ENCODE assay signal across 9 mouse cellular contexts in the genomic region with DNA sequence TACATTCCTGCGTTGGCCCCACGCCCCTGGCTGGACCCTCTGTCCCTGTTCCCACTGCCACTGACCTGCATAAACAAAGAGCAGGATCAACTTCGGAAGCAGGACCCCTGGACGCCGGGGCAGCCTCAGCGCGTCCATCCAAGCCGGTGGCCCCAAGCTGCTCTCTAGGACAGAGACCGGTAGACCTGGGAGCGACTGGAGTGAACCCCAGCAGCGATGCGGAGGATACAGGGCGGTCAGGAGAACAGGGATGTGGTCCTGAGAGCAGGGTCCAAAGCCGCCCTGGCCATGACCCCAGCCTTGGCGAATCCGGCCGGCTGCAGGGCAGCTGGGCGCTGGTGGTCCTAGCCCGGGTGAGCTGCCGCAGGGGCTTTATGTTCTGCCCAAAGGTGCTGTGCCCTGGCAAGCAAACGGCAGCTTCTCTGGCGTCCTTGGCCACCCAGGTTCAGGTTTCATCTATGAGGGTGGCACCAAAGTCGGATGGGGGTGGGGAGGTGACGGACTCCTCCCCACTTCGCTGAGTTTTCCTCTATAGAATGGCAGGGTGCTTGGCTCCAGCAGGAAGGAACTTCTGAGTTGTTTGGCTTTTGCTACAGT. TPM values are rescaled to one million over a fixed set of nuclear protein-coding genes. Genes with fewer than 3 reads are reported as not detected.
DNase-seq lines count a peak whose midpoint lies in the region; ATAC-seq and TF ChIP-seq lines count a peak whose summit lies in the region.
"Had no signal": no experiment of that assay in that cellular context is flagged by ENCODE, and none has a peak within 500 bp of the region (broad histone marks: within the 10 kb centered on the region; RNA-seq: fewer than 3 reads in every experiment).

No protein-coding gene starts in this region.

- peak overlapping the region; percentile 73 for H3K4me2 ChIP-seq in embryonic facial prominence, embryonic 14.5 days (ENCODE audit: low read depth, low read length)
- peak overlapping the region; percentile 83 for H3K4me2 ChIP-seq in limb, embryonic 12.5 days
- peak overlapping the region; percentile 58 for H3K4me2 ChIP-seq in midbrain, embryonic 12.5 days (replicated peaks)

- no peaks in the 10 kb centered on the region for H3K36me3 ChIP-seq in embryonic facial prominence, embryonic 14.5 days (ENCODE audit: control insufficient read depth, insufficient read depth, low read length)
- no peaks in the 10 kb centered on the region for H3K36me3 ChIP-seq in limb, embryonic 12.5 days
- H3K36me3 ChIP-seq in midbrain, embryonic 12.5 days: no peaks in the 10 kb centered on the region
- H3K36me3 ChIP-seq: G1E had no signal

- ATAC-seq in embryonic facial prominence, embryonic 14.5 days (ENCODE audit: low read depth): peak; percentile 74
- peak; percentile 54; the same call in 1 of the 2 replicates for ATAC-seq in limb, embryonic 12.5 days (ENCODE audit: insufficient number of reproducible peaks, insufficient read depth, low FRiP score, low TSS enrichment, low read depth)
- peak; percentile 68 for ATAC-seq in midbrain, embryonic 12.5 days (ENCODE audit: low FRiP score, low read depth)

- no peak for TF ChIP-seq CTCF in layer of hippocampus, adult 2 months (conservative IDR thresholded peaks at IDR 0.05)

- WGBS in embryonic facial prominence, embryonic 14.5 days: 2% methylated on average over 19 of the region's 25 CpGs
- WGBS in limb, embryonic 12.5 days: under 1% methylated on average over 25 of the region's 25 CpGs
- 1% methylated on average over 25 of the region's 25 CpGs for WGBS in midbrain, embryonic 12.5 days

- H3K9ac ChIP-seq in embryonic facial prominence, embryonic 14.5 days (ENCODE audit: low read depth, low read length): peak overlapping the region; percentile 62
- H3K9ac ChIP-seq in limb, embryonic 12.5 days (replicated peaks): peak overlapping the region; percentile 58
- H3K9ac ChIP-seq in midbrain, embryonic 12.5 days (replicated peaks): peak overlapping the region; percentile 52

- H3K4me1 ChIP-seq in embryonic facial prominence, embryonic 14.5 days (ENCODE audit: control insufficient read depth, insufficient read depth, low read length): no peaks in the 10 kb centered on the region
- H3K4me1 ChIP-seq in limb, embryonic 12.5 days (replicated peaks): peaks cover 11% of the 10 kb centered on the region; the same call in 1 of the 2 replicates
- H3K4me1 ChIP-seq in midbrain, embryonic 12.5 days: peaks cover 17% of the 10 kb centered on the region

- no peaks in the 10 kb centered on the region for H3K27me3 ChIP-seq in embryonic facial prominence, embryonic 14.5 days (replicated peaks; ENCODE audit: control insufficient read depth, insufficient read depth, low read length)
- no peaks in the 10 kb centered on the region for H3K27me3 ChIP-seq in limb, embryonic 12.5 days
- H3K27me3 ChIP-seq in midbrain, embryonic 12.5 days: no peaks in the 10 kb centered on the region

- H3K4me3 ChIP-seq in layer of hippocampus, adult 2 months: peak overlapping the region; percentile 30
- H3K4me3 ChIP-seq in embryonic facial prominence, embryonic 14.5 days (ENCODE audit: low read depth, low read length): peak overlapping the region; percentile 43
- peak overlapping the region; percentile 50 for H3K4me3 ChIP-seq in limb, embryonic 12.5 days (replicated peaks)
- peak overlapping the region; percentile 41 for H3K4me3 ChIP-seq in midbrain, embryonic 12.5 days

- H3K27ac ChIP-seq in layer of hippocampus, adult 2 months: peak overlapping the region; percentile 67
- no peak overlapping the region for H3K27ac ChIP-seq in embryonic facial prominence, embryonic 14.5 days (replicated peaks; ENCODE audit: low read depth, low read length)
- H3K27ac ChIP-seq in limb, embryonic 12.5 days: no peak overlapping the region
- no peak overlapping the region for H3K27ac ChIP-seq in midbrain, embryonic 12.5 days (replicated peaks)

- H3K9me3 ChIP-seq in embryonic facial prominence, embryonic 14.5 days (ENCODE audit: control insufficient read depth, low read length): no peaks in the 10 kb centered on the region
- no peaks in the 10 kb centered on the region for H3K9me3 ChIP-seq in limb, embryonic 12.5 days
- no peaks in the 10 kb centered on the region for H3K9me3 ChIP-seq in midbrain, embryonic 12.5 days

- intact Hi-C loops in heart, postnatal 36 days (cut with DNase I): loop anchor here (10.0 kb wide), 4 partner anchors 255 to 745 kb away; a partner anchor contains a TSS

- DNase-seq in layer of hippocampus, adult 2 months (ENCODE audit: low spot score in 2 of 2): no peak
- DNase-seq in layer of hippocampus, postnatal 25 days (ENCODE audit: extremely low spot score in 1 of 2, low spot score in 1 of 2): no peak
- peak; percentile 32 for DNase-seq in embryonic facial prominence, embryonic 14.5 days (ENCODE audit: low spot score)
- DNase-seq in heart, postnatal 36 days: peak; percentile 49 to 53
- DNase-seq in thymus, postnatal 10 days (ENCODE audit: low spot score in 2 of 2): no peak
- no peak for DNase-seq in frontal cortex, adult 2 months (ENCODE audit: extremely low spot score in 1 of 2, low spot score in 1 of 2)

RNA-seq across cellular contexts. Expression of a gene that starts 3.1 kb away (rescaled TPM):
- 1 to 10 TPM; 4.0 to 6.1 TPM for total RNA-seq in layer of hippocampus, adult 2 months (2021)
- 1 to 10 TPM; 4.0 to 5.8 TPM for total RNA-seq in layer of hippocampus, postnatal 25 days (2021)
- polyA plus RNA-seq in embryonic facial prominence, embryonic 14.5 days (2014; fragmentation: Nextera tagmentation; extraction: Ambion mirVana): 3.7 and 4.0 TPM in 2 replicates
- 10 to 100 TPM; 34.3 to 41.3 TPM for total RNA-seq in heart, postnatal 36 days (2021)
- 3.0 and 3.8 TPM in 2 replicates for polyA plus RNA-seq in limb, embryonic 12.5 days (2016; fragmentation: Nextera tagmentation; extraction: Ambion mirVana)
- 3.2 and 3.3 TPM in 2 replicates for polyA plus RNA-seq in midbrain, embryonic 12.5 days (2016; fragmentation: Nextera tagmentation; extraction: Ambion mirVana)
- polyA plus RNA-seq in frontal cortex, adult 2 months (2012; rRNA removed): 4.4 and 5.4 TPM in 2 replicates
- polyA plus RNA-seq: G1E had no signal

Comparison
In these comparisons a context has a peak if more than half of its experiments do, and no peak if none do; other contexts are left out.
1. DNase-seq: peak in embryonic facial prominence, embryonic 14.5 days (single experiment) and heart, postnatal 36 days (2 of 2); none in layer of hippocampus, adult 2 months (0 of 2), layer of hippocampus, postnatal 25 days (0 of 2), thymus, postnatal 10 days (0 of 2) and frontal cortex, adult 2 months (0 of 2).
2. Peak in every context shown above with its lines, with median percentiles within 50 percentile points of each other: H3K4me3 ChIP-seq, ATAC-seq, H3K4me2 ChIP-seq and H3K9ac ChIP-seq.